Mouse (Mus musculus) myocyte (in vitro differentiated cells): ENCODE results near the gene Hectd1.

Source experiments
- MAX ChIP-seq: IDR thresholded peaks from one replicate; pipeline ENCODE4 v1.6.1; 2011; ENCODE audit warnings: low read depth, mild to moderate bottlenecking, control low read depth
- MYOG ChIP-seq, 3 experiments: IDR thresholded peaks; one replicate each; pipeline ENCODE4 v1.6.1; 2011; ENCODE audit warnings: control low read depth in 2 of 3, low read depth in 2 of 3, mild to moderate bottlenecking in 2 of 3; ENCODE audit not compliant: insufficient read length in 2 of 3, control insufficient read depth in 1 of 3, insufficient read depth in 1 of 3
- POLR2A ChIP-seq: IDR thresholded peaks from one replicate; pipeline ENCODE4 v1.6.1; 2011; ENCODE audit warnings: low read depth, mild to moderate bottlenecking, control low read depth, moderate library complexity; ENCODE audit not compliant: insufficient read length
- POLR2AphosphoS2 ChIP-seq: IDR thresholded peaks from one replicate; pipeline ENCODE4 v1.6.1; 2011; ENCODE audit warnings: low read depth, control low read depth; ENCODE audit not compliant: insufficient read length
- SRF ChIP-seq: IDR thresholded peaks from one replicate; pipeline ENCODE4 v1.6.1; 2011; ENCODE audit warnings: low read depth; ENCODE audit not compliant: control insufficient read depth, insufficient read length

DNA sequence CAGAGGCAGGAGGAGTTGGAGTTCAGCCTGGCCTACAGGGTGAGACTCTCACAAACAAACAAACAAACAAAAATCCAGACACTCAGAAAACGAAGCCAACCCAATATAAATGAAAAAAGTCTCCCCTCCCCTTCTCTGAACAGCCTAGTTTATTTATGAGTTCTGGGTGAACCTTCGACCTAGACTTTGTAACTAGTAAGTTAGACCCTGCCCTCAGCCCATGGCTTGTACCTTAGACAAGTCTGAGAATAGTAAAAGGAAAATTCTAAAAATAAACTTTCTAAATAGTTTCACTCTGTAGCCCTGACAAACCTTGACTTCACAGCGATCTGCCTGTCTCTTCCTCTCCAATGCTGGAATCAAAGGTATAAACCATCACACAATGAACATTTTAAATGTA is 40.2 kb upstream of the Hectd1 start:
- no peak for TF ChIP-seq MYOG (IDR thresholded peaks at IDR 0.05; ENCODE audit: control insufficient read depth in 1 of 3, insufficient read depth in 1 of 3, insufficient read length in 2 of 3, low read depth in 2 of 3)
- TF ChIP-seq POLR2AphosphoS2, result no peak
- no peak for TF ChIP-seq POLR2A
- no peak for TF ChIP-seq MAX
- no peak for TF ChIP-seq SRF
